In genomic region chr5:120793043-120793442, GRCm38 (mm10) we compare ENCODE assay signal across 10 mouse cellular contexts. TPM values are rescaled to one million over a fixed set of nuclear protein-coding genes. Genes with fewer than 3 reads are reported as not detected.
A peak's percentile ranks its signal among the peaks of the same experiment; 100 is the strongest.
DNase-seq lines count a peak whose midpoint lies in the region; ATAC-seq and TF ChIP-seq lines count a peak whose summit lies in the region.
"Had no signal": no experiment of that assay in that cellular context is flagged by ENCODE, and none has a peak within 500 bp of the region (broad histone marks: within the 10 kb centered on the region; RNA-seq: fewer than 3 reads in every experiment).

No protein-coding gene starts in this region.

- H3K27ac ChIP-seq in forebrain, postnatal 0 days (ENCODE audit: low read depth, low read length) = no peak overlapping the region
- no peak overlapping the region for H3K27ac ChIP-seq in forebrain, embryonic 12.5 days
- H3K27ac ChIP-seq: hindbrain, embryonic 15.5 days; neural tube, embryonic 13.5 days had no signal

- H3K4me3 ChIP-seq in forebrain, postnatal 0 days (ENCODE audit: low read depth, low read length) = no peak overlapping the region
- H3K4me3 ChIP-seq in forebrain, embryonic 12.5 days (replicated peaks) = no peak overlapping the region
- H3K4me3 ChIP-seq: hindbrain, embryonic 15.5 days; neural tube, embryonic 13.5 days had no signal

- H3K4me2 ChIP-seq in forebrain, postnatal 0 days (ENCODE audit: low read depth) = no peak overlapping the region
- no peak overlapping the region for H3K4me2 ChIP-seq in forebrain, embryonic 12.5 days
- H3K4me2 ChIP-seq: hindbrain, embryonic 15.5 days; neural tube, embryonic 13.5 days had no signal

- no peaks in the 10 kb centered on the region for H3K9me3 ChIP-seq in forebrain, postnatal 0 days (ENCODE audit: low read length)
- no peaks in the 10 kb centered on the region for H3K9me3 ChIP-seq in forebrain, embryonic 12.5 days
- H3K9me3 ChIP-seq: hindbrain, embryonic 15.5 days; neural tube, embryonic 13.5 days had no signal

- no peaks in the 10 kb centered on the region for H3K4me1 ChIP-seq in forebrain, postnatal 0 days (ENCODE audit: insufficient read depth)
- H3K4me1 ChIP-seq in forebrain, embryonic 12.5 days = no peaks in the 10 kb centered on the region
- H3K4me1 ChIP-seq: hindbrain, embryonic 15.5 days; neural tube, embryonic 13.5 days had no signal

- DNase-seq in forebrain, postnatal 0 days = peak; percentile 66
- DNase-seq in right cerebral cortex, adult 18-20 months = peak; percentile 22
- DNase-seq in right cerebral cortex, postnatal 25 days = no peak
- peak; percentile 26 for DNase-seq in cerebellum, adult 9-11 months
- DNase-seq in kidney, adult 9 months = peak; percentile 67
- DNase-seq in lung, postnatal 10 days = peak; percentile 61
- DNase-seq in splenic B cell, adult 2 months (ENCODE audit: low read depth, low spot score) = peak; percentile 72

- H3K27me3 ChIP-seq in forebrain, postnatal 0 days (ENCODE audit: insufficient read depth, low read length) = no peaks in the 10 kb centered on the region
- no peaks in the 10 kb centered on the region for H3K27me3 ChIP-seq in forebrain, embryonic 12.5 days
- H3K27me3 ChIP-seq in splenic B cell, adult 2 months (ENCODE audit: control insufficient read depth, insufficient read depth, low read length, poor library complexity, severe bottlenecking) = no peaks in the 10 kb centered on the region; the same call in 1 of the 2 replicates
- H3K27me3 ChIP-seq: hindbrain, embryonic 15.5 days; neural tube, embryonic 13.5 days had no signal

- WGBS in forebrain, postnatal 0 days = 44% methylated on average over 2 of the region's 2 CpGs
- WGBS in forebrain, embryonic 12.5 days = 29% methylated on average over 2 of the region's 2 CpGs

- no peak for ATAC-seq in forebrain, postnatal 0 days
- ATAC-seq in forebrain, embryonic 12.5 days (ENCODE audit: low FRiP score) = no peak

- no peaks in the 10 kb centered on the region for H3K36me3 ChIP-seq in forebrain, postnatal 0 days (ENCODE audit: insufficient read depth)
- no peaks in the 10 kb centered on the region for H3K36me3 ChIP-seq in forebrain, embryonic 12.5 days (replicated peaks)
- H3K36me3 ChIP-seq in splenic B cell, adult 2 months (ENCODE audit: control insufficient read depth, insufficient read depth, low read length, poor library complexity, severe bottlenecking) = no peaks in the 10 kb centered on the region
- H3K36me3 ChIP-seq: hindbrain, embryonic 15.5 days; neural tube, embryonic 13.5 days had no signal

- peak; percentile 76 for TF ChIP-seq CTCF in forebrain, postnatal 0 days (IDR thresholded peaks at IDR 0.05; ENCODE audit: low read depth)

- no peak overlapping the region for H3K9ac ChIP-seq in forebrain, postnatal 0 days
- no peak overlapping the region for H3K9ac ChIP-seq in forebrain, embryonic 12.5 days
- H3K9ac ChIP-seq: hindbrain, embryonic 15.5 days; neural tube, embryonic 13.5 days had no signal

RNA-seq across cellular contexts. Expression of gene Oas1e, which starts 2.3 kb away (rescaled TPM):
- total RNA-seq in forebrain, postnatal 0 days (2014; rRNA removed) = not detected in 2 replicates
- polyA plus RNA-seq in forebrain, postnatal 0 days (2015; fragmentation: Nextera tagmentation; extraction: Ambion mirVana) = 0.13 and 0.21 TPM in 2 replicates
- polyA plus RNA-seq in forebrain, embryonic 12.5 days (2016; fragmentation: Nextera tagmentation; extraction: Ambion mirVana) = 0.10 TPM in 1 of 2 replicates, not detected in the other

RNA-seq across cellular contexts. Expression of gene Oas3, which starts 15.6 kb away (rescaled TPM):
- total RNA-seq in forebrain, postnatal 0 days (2014; rRNA removed) = 0.38 and 0.52 TPM in 2 replicates
- polyA plus RNA-seq in forebrain, postnatal 0 days (2015; fragmentation: Nextera tagmentation; extraction: Ambion mirVana) = 0.29 and 0.69 TPM in 2 replicates
- polyA plus RNA-seq in forebrain, embryonic 12.5 days (2016; fragmentation: Nextera tagmentation; extraction: Ambion mirVana) = 0.09 and 0.12 TPM in 2 replicates

RNA-seq across cellular contexts. Expression of gene Oas1c, which starts 19.3 kb away (rescaled TPM):
- 0.69 and 1.8 TPM in 2 replicates for total RNA-seq in forebrain, postnatal 0 days (2014; rRNA removed)
- polyA plus RNA-seq in forebrain, postnatal 0 days (2015; fragmentation: Nextera tagmentation; extraction: Ambion mirVana) = 0.63 and 0.80 TPM in 2 replicates
- polyA plus RNA-seq in forebrain, embryonic 12.5 days (2016; fragmentation: Nextera tagmentation; extraction: Ambion mirVana) = 0.49 and 0.51 TPM in 2 replicates

RNA-seq across cellular contexts. Expression of gene Oas2, which starts 43.4 kb away (rescaled TPM):
- 0.38 and 0.71 TPM in 2 replicates for total RNA-seq in forebrain, postnatal 0 days (2014; rRNA removed)
- 0.19 and 0.30 TPM in 2 replicates for polyA plus RNA-seq in forebrain, postnatal 0 days (2015; fragmentation: Nextera tagmentation; extraction: Ambion mirVana)
- 0.10 and 0.17 TPM in 2 replicates for polyA plus RNA-seq in forebrain, embryonic 12.5 days (2016; fragmentation: Nextera tagmentation; extraction: Ambion mirVana)

RNA-seq across cellular contexts. Expression of gene Oas1f, which starts 54.1 kb away (rescaled TPM):
- not detected in 2 replicates for total RNA-seq in forebrain, postnatal 0 days (2014; rRNA removed)
- not detected in 2 replicates for polyA plus RNA-seq in forebrain, postnatal 0 days (2015; fragmentation: Nextera tagmentation; extraction: Ambion mirVana)
- polyA plus RNA-seq in forebrain, embryonic 12.5 days (2016; fragmentation: Nextera tagmentation; extraction: Ambion mirVana) = not detected in 2 replicates
- polyA plus RNA-seq: hindbrain, embryonic 15.5 days; neural tube, embryonic 13.5 days had no signal
